Mouse (Mus musculus): ENCODE data around the gene Dpm1.

- TF ChIP-seq CTCF (IDR thresholded peaks at IDR 0.05; ENCODE audit: extremely low read depth, insufficient read depth, low read length) (no peak), POLR2A (IDR thresholded peaks at IDR 0.05; ENCODE audit: extremely low read depth, insufficient read depth, low read length) (no peak)
These were observed 63.5 kb downstream of the Dpm1 start for GRCm38 (mm10) chr2:168166750-168167460.

Measured in cortical plate, adult 2 months (tissue).